Mouse (Mus musculus) ES-E14 (cell line): Measurements from ENCODE around the gene Psg17. TPM values are rescaled to one million over a fixed set of nuclear protein-coding genes. Genes with fewer than 3 reads are reported as not detected.
"Not testable (repeated sequence)": the region's sequence is repeated elsewhere in the genome, so short reads cannot be mapped to it uniquely, and the experiment has no call there.

Experiments
- DNase-seq: peaks from one replicate; pipeline ENCODE4 v3.0.0-alpha.2; 2013; ENCODE audit warnings: low read depth, low spot score
- H3K27ac ChIP-seq: 2 replicates; pipeline ENCODE4 v1.5.1; 2012; ENCODE audit warnings: low read depth, mild to moderate bottlenecking, low read length, moderate library complexity, mixed read lengths; ENCODE audit not compliant: poor library complexity, insufficient read depth, severe bottlenecking
- H3K36me3 ChIP-seq: 2 replicates; pipeline ENCODE4 v1.6.1; 2012; ENCODE audit warnings: mild to moderate bottlenecking, low read length, moderate library complexity, mixed read lengths; ENCODE audit not compliant: control insufficient read depth, poor library complexity, insufficient read depth, severe bottlenecking
- H3K4me1 ChIP-seq, 2 experiments: fragments of 150-350 bp in 1 of 2; sonication (generic) in 1 of 2; 2 replicates each; pipeline ENCODE4 v1.6.1; 2012; ENCODE audit warnings: low read length in 2 of 2, mild to moderate bottlenecking in 1 of 2, mixed read lengths in 1 of 2; ENCODE audit not compliant: control insufficient read depth in 2 of 2, insufficient read depth in 2 of 2, poor library complexity in 1 of 2
- H3K4me3 ChIP-seq, 2 experiments: fragments of 150-350 bp in 1 of 2; sonication (generic) in 1 of 2; 2 replicates each; pipeline ENCODE4 v1.5.1; 2012; ENCODE audit warnings: low read length in 2 of 2, low read depth in 1 of 2, mild to moderate bottlenecking in 1 of 2, mixed read lengths in 1 of 2; ENCODE audit not compliant: insufficient read depth in 1 of 2, poor library complexity in 1 of 2, severe bottlenecking in 1 of 2
- H3K9ac ChIP-seq: 2 replicates; pipeline ENCODE4 v1.6.1; 2012; ENCODE audit warnings: low read depth, mild to moderate bottlenecking, low read length, mixed read lengths; ENCODE audit not compliant: poor library complexity, insufficient read depth, severe bottlenecking
- H3K9me3 ChIP-seq: fragments of 150-350 bp; sonication (generic); 2 replicates; pipeline ENCODE4 v1.6.1; 2012; ENCODE audit warnings: low read depth, mild to moderate bottlenecking, low read length; ENCODE audit not compliant: control insufficient read depth, insufficient read depth
- CHD2 ChIP-seq: IDR thresholded peaks from 2 replicates; pipeline ENCODE4 v1.6.1; 2014; ENCODE audit warnings: mild to moderate bottlenecking, low read depth, low read length, inconsistent platforms
- HCFC1 ChIP-seq: IDR thresholded peaks from 2 replicates; pipeline ENCODE4 v1.6.1; 2012; ENCODE audit warnings: low read length, inconsistent platforms, borderline replicate concordance; ENCODE audit not compliant: insufficient read depth
- MAFK ChIP-seq: IDR thresholded peaks from 2 replicates; pipeline ENCODE4 v1.6.1; 2014; ENCODE audit warnings: mild to moderate bottlenecking, low read depth, low read length, inconsistent platforms; ENCODE audit not compliant: insufficient read depth
- ZC3H11A ChIP-seq: IDR thresholded peaks from 2 replicates; pipeline ENCODE4 v1.6.1; 2012; ENCODE audit warnings: low read depth, mild to moderate bottlenecking, inconsistent platforms, low read length, borderline replicate concordance
- ZNF384 ChIP-seq: IDR thresholded peaks from 2 replicates; pipeline ENCODE4 v1.6.1; 2012; ENCODE audit warnings: low read depth, low read length, inconsistent platforms
- in situ Hi-C, 2 experiments: fragments of 600-800 bp; cut with MboI; formaldehyde crosslinking; loops; one replicate each; pipeline ENCODE4 v1.15.1; 2025; ENCODE audit warnings: low sequenced_read_pairs in 2 of 2, inconsistent platforms in 1 of 2; ENCODE audit not compliant: unreplicated experiment in 2 of 2
- total RNA-seq: library from RNA; depleted of rRNA; stranded (reverse); fragments of 300-350 nt; gene quantifications from 2 replicates; pipeline ENCODE4 v1.2.3, GENCODE M21; 2012; rRNA removed

Gene Psg17
- total RNA-seq, 1 experiment, result not detected

DNA sequence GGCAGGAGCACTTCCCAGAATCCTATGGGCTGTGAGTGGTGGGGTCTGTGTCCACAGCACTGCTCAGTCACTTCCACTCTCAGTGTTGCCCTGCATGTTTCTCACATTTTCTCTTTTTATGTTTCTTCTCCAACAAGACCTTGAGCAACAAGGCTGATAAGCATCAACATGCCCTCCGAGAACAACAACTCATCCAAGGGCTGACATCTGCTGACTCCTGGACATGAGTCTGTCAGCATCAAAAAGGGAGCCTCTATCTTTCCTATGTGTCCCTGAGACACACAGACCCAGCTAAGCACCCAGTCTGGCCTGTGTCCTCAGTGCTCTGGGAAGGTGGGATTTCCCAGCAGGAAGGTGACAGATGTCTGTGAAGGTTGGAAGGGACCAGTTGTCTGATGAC, 23.0 kb downstream of the Psg17 start, which contains the start of gene Psg19:
Gene Psg19, minus strand, starts transcription at position 101 of the 400 bp plus-strand sequence.
- H3K4me1 ChIP-seq, result no peaks in the 10 kb centered on the region
- no peak within 1 kb of the TSS for H3K27ac ChIP-seq
- H3K4me3 ChIP-seq, result no peak within 1 kb of the TSS
- no peak for TF ChIP-seq HCFC1
- TF ChIP-seq ZC3H11A, result no peak
- no peak for TF ChIP-seq MAFK
- TF ChIP-seq ZNF384, result no peak
- TF ChIP-seq CHD2, result no peak
- no peaks in the 10 kb centered on the region for H3K36me3 ChIP-seq
- in situ Hi-C loops, result loop anchor here (5.0 to 10.0 kb wide), 2 partner anchors 71 to 74 kb away; no protein-coding TSS in a partner anchor
- no peak for DNase-seq
- no peak within 1 kb of the TSS for H3K9ac ChIP-seq
- H3K9me3 ChIP-seq, result no peaks in the 10 kb centered on the region

DNA sequence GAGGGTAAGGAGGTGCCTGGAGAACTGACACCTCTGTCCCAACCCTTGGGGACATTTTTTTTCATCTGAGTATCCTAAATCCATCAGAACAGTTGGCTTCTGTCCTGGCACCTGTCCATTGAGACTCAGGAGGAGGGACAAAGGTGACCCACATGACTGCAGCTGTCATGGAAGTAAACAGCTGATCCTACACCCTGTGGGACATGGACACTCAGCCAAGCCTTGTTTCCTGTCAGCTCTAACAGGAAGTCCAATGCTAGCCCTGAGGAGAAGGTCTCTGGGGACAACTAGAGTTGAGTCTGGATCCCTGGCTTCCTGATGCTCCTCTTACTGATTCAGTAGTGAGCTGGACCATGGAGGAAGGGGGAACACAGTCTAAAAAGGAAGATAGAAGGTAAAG, 30.7 kb downstream of the Psg17 start:
- not testable (repeated sequence) for H3K4me1 ChIP-seq, H3K9me3 ChIP-seq, H3K36me3 ChIP-seq, DNase-seq, H3K27ac ChIP-seq, H3K9ac ChIP-seq, H3K4me3 ChIP-seq
- in situ Hi-C loops, result loop anchor here in 1 of 2 experiments (10.0 kb wide), 1 partner anchor 66 kb away; no protein-coding TSS in a partner anchor

DNA sequence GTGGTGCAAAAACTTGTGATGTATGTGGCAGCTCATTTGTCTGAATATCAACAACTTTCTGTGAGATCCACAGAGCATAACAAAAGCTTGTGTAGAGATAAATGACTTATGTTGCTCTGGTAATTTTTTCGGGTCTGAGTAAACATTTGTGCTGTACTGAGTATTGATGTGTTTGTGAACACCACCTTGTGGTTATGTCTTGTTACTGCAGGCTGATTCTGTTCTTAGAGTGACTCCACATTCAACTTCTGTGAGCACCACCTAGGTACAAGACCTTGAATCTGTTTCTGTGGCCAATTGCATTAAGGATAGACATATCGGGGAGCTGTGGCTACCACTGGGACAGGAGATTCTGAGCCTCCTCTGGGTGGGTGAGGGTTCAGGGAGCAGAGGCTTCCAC, 40.1 kb downstream of the Psg17 start:
- H3K4me1 ChIP-seq, in situ Hi-C loops, H3K36me3 ChIP-seq, H3K4me3 ChIP-seq, H3K9ac ChIP-seq, H3K9me3 ChIP-seq, H3K27ac ChIP-seq, DNase-seq: not testable (repeated sequence)

DNA sequence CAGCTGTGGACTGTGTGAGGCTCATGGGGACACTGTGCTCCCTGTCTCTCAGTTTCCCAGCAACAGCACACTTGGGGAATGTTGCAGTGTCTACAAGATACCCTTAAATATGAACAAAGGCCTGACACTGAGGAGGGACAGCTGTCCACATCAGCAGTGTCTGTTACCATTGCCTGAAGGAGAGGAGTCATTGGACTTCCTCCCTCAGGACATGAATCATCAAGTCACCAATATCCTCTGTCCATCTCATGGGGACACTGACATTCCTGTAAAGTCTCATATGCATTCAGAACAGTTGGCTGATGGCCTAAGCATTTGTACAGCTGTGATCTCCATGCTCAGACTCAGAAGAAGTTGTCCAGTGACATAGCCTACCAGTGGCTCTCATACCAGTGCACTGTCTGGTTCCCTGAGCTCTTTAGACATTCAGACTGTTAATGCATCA, 42.0 kb downstream of the Psg17 start:
- no peak overlapping the region for H3K9ac ChIP-seq
- H3K27ac ChIP-seq, result no peak overlapping the region
- no peaks in the 10 kb centered on the region for H3K4me1 ChIP-seq
- DNase-seq, result no peak
- no peaks in the 10 kb centered on the region for H3K9me3 ChIP-seq
- in situ Hi-C loops, result no loop called here
- H3K36me3 ChIP-seq, result no peaks in the 10 kb centered on the region
- no peak overlapping the region for H3K4me3 ChIP-seq
- no peak for TF ChIP-seq HCFC1
- TF ChIP-seq MAFK, result no peak
- TF ChIP-seq ZC3H11A, result no peak
- TF ChIP-seq CHD2, result no peak
- TF ChIP-seq ZNF384, result no peak

Other genes with a start within 250 kb of the Psg17 start
- gene Psg23, start 205.1 kb downstream of the Psg17 start, total RNA-seq, result 0.13 and 0.16 TPM in 2 replicates
- not detected in 2 replicates for gene Psg21, start 164.9 kb downstream of the Psg17 start, total RNA-seq
- not detected in 2 replicates for gene Psg20, start 135.4 kb downstream of the Psg17 start, total RNA-seq
- gene Psg22, start 103.5 kb downstream of the Psg17 start, total RNA-seq, result not detected in 2 replicates
- not detected in 2 replicates for gene Psg19, start 23.1 kb downstream of the Psg17 start, total RNA-seq
- gene Mill2, start 18.4 kb upstream of the Psg17 start, total RNA-seq, result 0.04 and 0.21 TPM in 2 replicates
- 0.89 and 1.4 TPM in 2 replicates for gene Pglyrp1, start 49.7 kb upstream of the Psg17 start, total RNA-seq
- 11.8 and 19.4 TPM in 2 replicates for gene Ccdc61, start 88.8 kb upstream of the Psg17 start, total RNA-seq
- gene Nova2, start 104.3 kb upstream of the Psg17 start, total RNA-seq, result 0.79 and 0.80 TPM in 2 replicates
- not detected in 2 replicates for gene Nanos2, start 165.8 kb upstream of the Psg17 start, total RNA-seq
- 3.1 and 3.7 TPM in 2 replicates for gene Mypop, start 169.6 kb upstream of the Psg17 start, total RNA-seq
- gene Irf2bp1, start 182.4 kb upstream of the Psg17 start, total RNA-seq, result 15.9 and 16.3 TPM in 2 replicates
- 1.6 and 1.7 TPM in 2 replicates for gene Foxa3, start 201.9 kb upstream of the Psg17 start, total RNA-seq
- 91.5 and 105 TPM in 2 replicates for gene Sympk, start 202.8 kb upstream of the Psg17 start, total RNA-seq
- 0.94 and 2.3 TPM in 2 replicates for gene Rsph6a, start 233.1 kb upstream of the Psg17 start, total RNA-seq